Mouse (Mus musculus) kidney, embryonic 16.5 days (tissue): ENCODE measurements at regions not wholly inside any gene's neighbourhood (a gene's known extent, or its start where the extent isn't known, plus 50 kb on each side); places are given as distances from the start of the nearest gene placed in this dataset.

Experiments
- ATAC-seq: fragments of 200-750 bp; cut with Nextera tagmentation; 2 replicates; pipeline ENCODE4 v1.8.0; 2017; ENCODE audit warnings: moderate TSS enrichment; ENCODE audit not compliant: low FRiP score, low TSS enrichment
- H3K27ac ChIP-seq: fragments of 300-500 bp; sonication (generic); 2 replicates; pipeline ENCODE4 v1.5.1; 2014; ENCODE audit warnings: low read length
- H3K27me3 ChIP-seq: fragments of 300-500 bp; sonication (generic); 2 replicates; pipeline ENCODE4 v1.6.1; 2014; ENCODE audit warnings: low read length, control low read depth, mixed read lengths; ENCODE audit not compliant: insufficient read depth
- H3K36me3 ChIP-seq: fragments of 300-500 bp; sonication (generic); 2 replicates; pipeline ENCODE4 v1.6.1; 2014; ENCODE audit warnings: low read length, control low read depth, mixed read lengths; ENCODE audit not compliant: insufficient read depth
- H3K4me1 ChIP-seq: fragments of 300-500 bp; sonication (generic); 2 replicates; pipeline ENCODE4 v1.6.1; 2014; ENCODE audit warnings: low read length, control low read depth, mixed read lengths; ENCODE audit not compliant: insufficient read depth
- H3K4me2 ChIP-seq: fragments of 300-500 bp; sonication (generic); replicated peaks from 2 replicates; pipeline ENCODE4 v1.6.1; 2014; ENCODE audit warnings: low read depth, low read length
- H3K4me3 ChIP-seq: fragments of 300-500 bp; sonication (generic); 2 replicates; pipeline ENCODE4 v1.5.1; 2014; ENCODE audit warnings: mild to moderate bottlenecking, low read length
- H3K9ac ChIP-seq: fragments of 300-500 bp; sonication (generic); replicated peaks from 2 replicates; pipeline ENCODE4 v1.6.1; 2014; ENCODE audit warnings: low read length
- H3K9me3 ChIP-seq: fragments of 300-500 bp; sonication (generic); 2 replicates; pipeline ENCODE4 v1.6.1; 2016; ENCODE audit warnings: low read length, control low read depth
- WGBS: fragments of 180-500 bp; shearing (Covaris S2); extraction: QIAGEN DNeasy Blood & Tissue Kit; methylation state at CpG from one replicate; pipeline ENCODE4 v1.1.7; 2014; 5-methylcytosine and 5-hydroxymethylcytosine counted together

DNA sequence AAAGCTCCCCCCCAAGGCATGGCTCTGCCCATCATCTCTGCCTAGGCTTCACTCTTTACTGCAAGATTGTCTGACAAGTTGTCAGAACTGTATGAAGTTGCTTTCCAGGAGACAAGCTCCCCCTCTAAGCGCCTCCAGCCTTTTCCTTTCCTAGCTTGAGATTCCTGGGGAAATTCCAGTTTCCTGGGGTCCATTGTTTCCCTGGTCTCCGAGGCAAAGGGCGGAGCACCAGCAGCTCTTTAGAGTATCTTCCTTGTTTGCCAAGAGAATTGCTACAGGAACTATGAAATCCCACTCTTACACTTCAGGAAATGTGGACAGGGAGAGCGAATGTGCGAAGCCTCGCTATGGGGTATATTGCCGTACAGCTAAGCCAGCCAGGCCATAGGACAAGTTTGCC is 108.2 kb upstream of the Tnfaip3 start:
- H3K4me1 ChIP-seq: no peaks in the 10 kb centered on the region
- no peak overlapping the region for H3K27ac ChIP-seq
- H3K9me3 ChIP-seq: no peaks in the 10 kb centered on the region
- no peak overlapping the region for H3K4me2 ChIP-seq
- no peak overlapping the region for H3K9ac ChIP-seq
- H3K36me3 ChIP-seq: no peaks in the 10 kb centered on the region
- no peaks in the 10 kb centered on the region for H3K27me3 ChIP-seq
- ATAC-seq: no peak
- no peak overlapping the region for H3K4me3 ChIP-seq
- WGBS: 68% methylated on average over 7 of the region's 7 CpGs

GRCm38 (mm10) chr10:19122221-19122620 is 106.8 kb upstream of the Tnfaip3 start:
- Histone ChIP-seq H3K36me3 (no peaks in the 10 kb centered on the region), H3K4me2 (no peak overlapping the region), H3K9ac (no peak overlapping the region), H3K27me3 (no peaks in the 10 kb centered on the region), H3K4me3 (no peak overlapping the region), H3K9me3 (no peaks in the 10 kb centered on the region), H3K4me1 (no peaks in the 10 kb centered on the region), H3K27ac (no peak overlapping the region)
- peak; percentile 59; the same call in 1 of the 2 replicates for ATAC-seq
- 60% methylated on average over 6 of the region's 6 CpGs for WGBS

DNA sequence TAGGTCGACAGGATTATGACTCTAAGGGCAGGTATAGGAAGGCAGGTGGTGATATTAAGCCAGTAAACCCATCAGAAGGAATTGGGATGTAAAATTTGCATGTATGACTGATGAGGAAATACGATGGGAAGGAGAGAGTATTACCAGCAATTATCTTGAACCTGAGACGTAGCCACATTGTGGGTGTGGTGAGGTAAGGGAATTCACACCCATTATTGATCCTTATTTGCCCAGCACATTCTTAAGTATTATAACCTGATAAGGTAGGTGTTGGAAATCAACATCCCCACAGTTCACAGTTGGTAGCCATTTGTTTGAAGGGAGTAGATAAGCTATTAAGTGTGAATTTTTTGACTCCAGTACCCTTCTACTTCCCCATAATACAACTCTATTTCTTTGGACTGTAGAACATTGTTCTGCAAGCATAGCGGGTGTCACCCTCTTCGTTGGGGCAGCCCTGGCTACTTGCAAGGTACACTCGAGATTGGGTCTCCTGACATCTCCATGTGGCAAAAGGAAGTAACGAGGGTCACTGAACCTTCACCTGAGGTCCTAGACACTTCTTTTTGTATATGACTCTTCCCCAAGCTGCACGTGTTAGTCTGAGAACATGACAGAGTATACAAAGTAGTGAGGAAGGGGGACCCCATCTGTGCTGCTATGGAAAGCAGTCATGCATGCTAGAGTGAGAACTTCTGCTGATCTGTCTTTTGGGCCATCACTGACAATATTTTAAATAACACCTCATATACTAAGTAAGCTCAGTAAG is 104.0 kb upstream of the Tnfaip3 start:
- Histone ChIP-seq H3K27me3 (no peaks in the 10 kb centered on the region), H3K9ac (no peak overlapping the region), H3K9me3 (no peaks in the 10 kb centered on the region), H3K27ac (no peak overlapping the region), H3K4me3 (no peak overlapping the region), H3K36me3 (no peaks in the 10 kb centered on the region), H3K4me2 (no peak overlapping the region), H3K4me1 (no peaks in the 10 kb centered on the region)
- 80% methylated on average over 8 of the region's 8 CpGs for WGBS
- ATAC-seq: no peak

- no peak for ATAC-seq
- WGBS: 77% methylated on average over 5 of the region's 5 CpGs
- Histone ChIP-seq H3K9ac (no peak overlapping the region), H3K4me2 (no peak overlapping the region), H3K4me1 (no peaks in the 10 kb centered on the region), H3K27me3 (no peaks in the 10 kb centered on the region), H3K4me3 (no peak overlapping the region), H3K36me3 (no peaks in the 10 kb centered on the region), H3K27ac (no peak overlapping the region), H3K9me3 (no peaks in the 10 kb centered on the region)
Measured at GRCm38 (mm10) chr10:19118569-19119280, 103.3 kb upstream of the Tnfaip3 start.

DNA sequence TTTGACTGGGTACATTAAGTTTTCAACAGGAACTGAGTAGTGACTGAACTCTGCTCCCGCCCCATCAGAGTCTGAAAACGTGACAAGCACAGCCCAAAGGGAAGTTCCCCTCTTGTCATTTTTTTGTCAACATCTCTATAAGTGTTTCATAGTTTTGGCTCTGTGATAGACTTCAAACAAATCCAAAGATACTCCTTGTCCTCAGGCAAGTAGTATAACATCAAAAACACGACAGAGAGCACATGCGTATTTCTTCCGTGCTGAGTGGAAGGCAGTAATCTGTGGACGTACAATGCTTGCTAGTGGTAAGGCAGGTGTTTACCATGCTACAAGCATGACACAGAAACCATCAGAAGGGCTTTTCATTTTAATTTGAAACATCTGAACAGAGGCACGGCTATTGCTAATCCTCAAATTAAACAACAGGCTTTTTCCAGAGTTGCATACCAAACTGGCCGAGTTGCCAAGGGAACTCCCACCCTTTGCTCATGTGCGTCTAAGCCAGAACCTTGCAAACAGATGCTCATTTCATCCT is 101.7 kb upstream of the Tnfaip3 start:
- Histone ChIP-seq H3K27me3 (no peaks in the 10 kb centered on the region), H3K27ac (no peak overlapping the region), H3K9me3 (no peaks in the 10 kb centered on the region), H3K4me2 (no peak overlapping the region), H3K36me3 (no peaks in the 10 kb centered on the region), H3K4me3 (no peak overlapping the region), H3K9ac (no peak overlapping the region), H3K4me1 (no peaks in the 10 kb centered on the region)
- WGBS: 70% methylated on average over 9 of the region's 9 CpGs
- ATAC-seq: no peak

DNA sequence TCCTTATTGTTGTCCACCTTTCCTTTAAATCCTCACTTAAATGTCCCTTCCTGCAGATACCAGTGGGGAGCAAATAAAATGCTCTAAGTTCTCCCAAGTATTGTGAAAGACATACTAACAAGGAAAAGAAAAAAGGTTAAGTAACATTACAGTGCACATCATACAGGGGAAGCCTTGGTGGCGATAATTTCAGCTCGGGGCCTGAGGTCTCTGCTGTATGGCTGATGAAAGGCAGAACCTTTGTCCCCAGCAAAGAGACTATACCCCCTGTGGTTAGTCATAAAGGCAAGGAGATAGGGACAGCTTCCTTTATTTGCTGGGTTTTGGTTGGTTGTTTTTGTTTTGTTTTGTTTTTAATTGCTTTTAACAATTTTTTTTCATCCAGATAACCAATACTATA is 97.0 kb upstream of the Tnfaip3 start:
- Histone ChIP-seq H3K9ac (no peak overlapping the region), H3K27ac (no peak overlapping the region), H3K4me2 (no peak overlapping the region), H3K27me3 (no peaks in the 10 kb centered on the region), H3K4me1 (no peaks in the 10 kb centered on the region), H3K9me3 (no peaks in the 10 kb centered on the region), H3K4me3 (no peak overlapping the region), H3K36me3 (no peaks in the 10 kb centered on the region)
- ATAC-seq: no peak
- 77% methylated on average over 2 of the region's 2 CpGs for WGBS

GRCm38 (mm10) chr10:19105231-19105681 is 89.8 kb upstream of the Tnfaip3 start:
- Histone ChIP-seq H3K9ac (no peak overlapping the region), H3K27ac (no peak overlapping the region), H3K4me2 (0 out of 2 replicates have a peak overlapping the region, but pooled peaks have one; percentile 6), H3K36me3 (no peaks in the 10 kb centered on the region), H3K27me3 (no peaks in the 10 kb centered on the region), H3K4me3 (no peak overlapping the region), H3K4me1 (no peaks in the 10 kb centered on the region), H3K9me3 (no peaks in the 10 kb centered on the region)
- no peak for ATAC-seq
- 37% methylated on average over 6 of the region's 6 CpGs for WGBS

DNA sequence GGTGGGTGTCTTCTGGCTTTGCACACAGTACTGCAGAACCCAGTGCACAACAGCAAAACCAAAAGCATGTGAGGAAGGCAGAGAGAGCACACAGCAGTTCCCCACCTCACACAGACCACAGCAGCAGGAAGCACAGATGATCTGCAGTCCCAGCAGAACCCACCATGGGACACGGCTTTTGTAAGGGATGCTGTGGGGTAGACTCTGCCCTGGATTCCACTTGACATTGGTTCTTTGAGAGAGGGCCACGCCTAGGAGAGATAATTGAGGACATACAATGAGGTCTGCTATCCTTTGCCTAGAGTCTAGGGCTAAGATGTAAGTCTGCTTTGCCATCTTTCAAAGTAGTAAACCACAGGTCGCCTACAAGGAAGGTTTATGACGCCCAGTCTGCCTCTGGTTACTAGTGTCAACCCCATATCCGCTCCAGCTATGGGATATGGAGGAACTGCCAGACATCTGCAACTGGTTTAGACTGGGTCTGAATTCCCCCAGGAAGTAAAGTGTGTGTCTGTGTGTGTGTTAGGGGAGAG is 89.3 kb upstream of the Tnfaip3 start:
- Histone ChIP-seq H3K27ac (no peak overlapping the region), H3K4me3 (no peak overlapping the region), H3K36me3 (no peaks in the 10 kb centered on the region), H3K9me3 (no peaks in the 10 kb centered on the region), H3K4me1 (no peaks in the 10 kb centered on the region), H3K9ac (no peak overlapping the region), H3K27me3 (no peaks in the 10 kb centered on the region), H3K4me2 (0 out of 2 replicates have a peak overlapping the region, but pooled peaks have one; percentile 6)
- 53% methylated on average over 5 of the region's 5 CpGs for WGBS
- ATAC-seq: no peak

DNA sequence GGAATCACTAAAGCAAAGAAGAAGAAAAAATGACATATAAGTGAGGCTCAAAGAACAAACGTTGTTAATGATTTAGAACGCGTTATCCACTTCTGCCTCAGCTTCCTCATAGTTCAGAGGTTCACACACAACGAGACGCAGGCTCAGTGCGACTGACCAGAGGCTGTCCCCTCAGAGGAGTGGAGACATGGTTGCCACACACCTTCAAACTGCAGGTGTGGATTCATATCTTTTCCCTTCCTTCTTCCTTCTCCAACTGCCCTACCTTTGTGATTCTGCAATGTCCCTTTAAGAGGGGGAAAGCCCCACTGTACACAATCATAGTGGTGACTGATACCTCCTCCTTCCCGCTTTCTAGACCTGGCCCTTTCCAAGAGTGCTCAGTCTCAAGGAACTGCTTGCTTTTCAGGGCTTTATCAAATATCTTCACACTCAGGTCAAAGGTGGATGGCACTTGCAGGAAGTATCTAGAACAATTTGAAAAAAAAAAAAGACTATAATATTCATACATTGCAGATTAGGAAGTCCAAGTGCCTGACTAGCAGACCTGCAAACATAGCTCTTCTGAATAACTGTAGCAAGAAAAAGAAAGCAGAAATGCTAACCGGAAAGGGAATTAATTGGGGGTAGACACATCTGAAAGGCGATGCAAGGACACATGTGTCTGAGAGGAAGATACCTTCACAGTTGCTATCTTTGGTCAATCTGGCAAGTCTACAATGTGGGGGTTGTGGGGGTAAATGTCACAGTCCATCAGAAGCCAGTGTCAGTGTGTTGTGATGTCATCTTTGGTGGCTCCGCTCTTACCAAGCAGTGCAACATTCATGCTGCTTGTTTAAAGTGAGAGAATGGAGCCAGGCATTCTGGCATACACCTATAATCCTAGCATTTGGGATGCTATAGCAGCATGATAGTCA is 84.2 kb upstream of the Tnfaip3 start:
- Histone ChIP-seq H3K27me3 (no peaks in the 10 kb centered on the region), H3K4me1 (no peaks in the 10 kb centered on the region), H3K4me2 (no peak overlapping the region), H3K4me3 (no peak overlapping the region), H3K27ac (no peak overlapping the region), H3K36me3 (no peaks in the 10 kb centered on the region), H3K9me3 (no peaks in the 10 kb centered on the region), H3K9ac (no peak overlapping the region)
- ATAC-seq: no peak
- WGBS: 81% methylated on average over 10 of the region's 10 CpGs
